Mouse (Mus musculus) G1E (cell line): ENCODE measurements around the gene Col20a1.

Experiments
- GATA1 ChIP-seq: IDR thresholded peaks from 2 replicates; pipeline ENCODE4 v1.6.1; 2012; ENCODE audit warnings: borderline replicate concordance, low read length, inconsistent platforms, mixed read lengths
- POLR2AphosphoS5 ChIP-seq: IDR thresholded peaks from 2 replicates; pipeline ENCODE4 v1.6.1; 2012; ENCODE audit warnings: low read depth, low read length, inconsistent platforms; ENCODE audit not compliant: insufficient replicate concordance

GRCm38 (mm10) chr2:180990347-180990746 is 4.0 kb downstream of the Col20a1 start:
- TF ChIP-seq GATA1 (no peak), POLR2AphosphoS5 (no peak)
